Mouse (Mus musculus) spleen, postnatal 36 days (tissue): ENCODE data around the gene Swsap1.
A peak's percentile ranks its signal among the peaks of the same experiment; 100 is the strongest.

Experiments used
- DNase-seq, 2 experiments: peaks; one replicate each; pipeline ENCODE4 v3.0.0; 2022; ENCODE audit warnings: low spot score in 2 of 2, mixed read lengths in 1 of 2

Swsap1 gene

DNA sequence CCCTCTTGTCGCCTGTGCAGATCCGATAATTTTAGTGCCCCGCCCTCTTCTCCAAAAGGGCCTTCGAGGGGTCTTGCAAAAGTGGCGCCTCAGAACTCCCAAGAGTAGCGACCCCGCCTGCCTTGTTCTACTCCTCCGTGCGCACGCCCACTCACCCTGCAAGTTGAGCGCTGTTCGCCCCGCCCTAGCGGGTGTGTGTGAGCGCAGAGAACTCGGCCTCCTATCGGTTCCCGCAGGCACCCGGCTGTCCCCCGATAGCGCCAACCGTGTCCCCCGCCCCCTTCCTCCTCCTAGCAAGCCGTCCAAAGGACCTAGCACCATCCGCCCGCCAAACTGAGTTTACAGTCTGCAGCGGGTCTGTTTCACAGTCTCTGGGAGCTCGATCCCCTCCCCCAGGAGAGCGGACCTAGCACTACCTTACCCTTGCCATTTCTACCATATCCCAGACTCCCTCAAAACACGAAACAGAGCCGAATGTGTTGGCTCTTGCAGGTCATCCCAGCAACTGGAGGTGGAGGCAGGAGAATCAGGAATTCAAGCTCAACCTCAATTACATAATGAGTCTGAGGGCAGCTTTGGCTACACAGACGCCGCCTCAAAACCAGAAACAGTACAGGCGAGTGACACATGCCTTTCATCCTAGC, 7.0 kb downstream of the Swsap1 start:
- DNase-seq: peak; percentile 79 to 89

DNA sequence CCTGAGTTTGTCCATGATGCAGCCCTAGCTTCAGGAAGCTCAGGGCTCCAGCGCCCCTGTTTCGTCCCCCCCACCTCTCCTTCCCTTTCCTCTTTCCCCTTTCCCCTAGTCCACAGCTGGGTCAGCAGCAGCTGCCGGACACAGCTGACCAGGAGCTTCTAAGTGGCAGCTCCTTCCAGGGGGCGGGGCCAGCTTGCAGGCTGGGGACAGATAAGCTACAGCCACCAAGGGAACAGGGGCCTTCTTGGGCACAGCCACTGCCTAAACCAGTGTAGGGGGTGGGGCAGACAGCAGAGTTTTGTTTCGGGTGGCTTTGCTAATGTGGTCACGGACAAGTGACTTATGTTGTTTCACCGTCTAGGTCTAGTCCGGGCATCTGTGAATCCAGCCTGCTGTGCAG, 7.9 kb downstream of the Swsap1 start, which contains the start of gene Epor:
TSS of gene Epor (minus strand) at position 90 of the 400 bp plus-strand sequence.
- DNase-seq: peak; percentile 71 to 78

DNA sequence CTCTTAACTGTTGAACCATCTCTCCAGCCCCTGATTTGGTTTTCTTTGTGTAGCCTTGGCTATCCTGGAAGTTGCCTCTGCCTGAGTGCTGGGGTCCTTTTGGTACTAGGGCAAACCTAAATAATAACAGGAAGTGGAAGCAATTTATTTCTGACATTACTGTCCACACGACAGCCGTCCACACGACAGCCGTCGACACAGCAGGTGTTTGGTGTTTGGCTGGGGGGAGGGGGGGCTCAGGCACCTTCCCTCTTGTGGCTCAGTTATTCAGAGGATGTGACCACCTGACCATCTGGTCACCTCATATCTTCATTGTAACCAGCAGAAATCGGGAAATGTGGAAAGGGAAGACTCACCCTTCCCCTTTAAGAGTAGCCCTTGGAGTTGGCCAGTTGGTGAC, 13.3 kb downstream of the Swsap1 start:
- DNase-seq: no peak

DNA sequence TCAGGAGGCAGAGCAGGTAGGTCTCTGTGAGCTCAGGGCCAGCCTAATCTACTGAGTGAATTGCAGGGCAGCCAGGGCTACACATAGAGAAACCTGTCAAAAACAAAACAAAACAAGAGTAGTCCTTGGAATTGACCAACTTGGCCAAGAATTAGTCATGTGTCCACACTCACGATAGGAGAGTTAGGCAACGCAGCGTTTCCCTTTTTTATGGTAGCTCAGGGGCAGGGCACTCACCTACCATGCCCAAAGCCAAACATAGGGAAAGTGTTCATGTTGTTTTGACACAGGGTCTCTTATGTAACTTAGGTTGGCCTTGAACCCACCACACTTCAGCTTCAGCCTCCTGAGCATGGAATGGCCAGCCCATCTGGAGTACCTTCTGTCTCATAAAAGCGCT, 13.7 kb downstream of the Swsap1 start:
- DNase-seq: no peak

DNA sequence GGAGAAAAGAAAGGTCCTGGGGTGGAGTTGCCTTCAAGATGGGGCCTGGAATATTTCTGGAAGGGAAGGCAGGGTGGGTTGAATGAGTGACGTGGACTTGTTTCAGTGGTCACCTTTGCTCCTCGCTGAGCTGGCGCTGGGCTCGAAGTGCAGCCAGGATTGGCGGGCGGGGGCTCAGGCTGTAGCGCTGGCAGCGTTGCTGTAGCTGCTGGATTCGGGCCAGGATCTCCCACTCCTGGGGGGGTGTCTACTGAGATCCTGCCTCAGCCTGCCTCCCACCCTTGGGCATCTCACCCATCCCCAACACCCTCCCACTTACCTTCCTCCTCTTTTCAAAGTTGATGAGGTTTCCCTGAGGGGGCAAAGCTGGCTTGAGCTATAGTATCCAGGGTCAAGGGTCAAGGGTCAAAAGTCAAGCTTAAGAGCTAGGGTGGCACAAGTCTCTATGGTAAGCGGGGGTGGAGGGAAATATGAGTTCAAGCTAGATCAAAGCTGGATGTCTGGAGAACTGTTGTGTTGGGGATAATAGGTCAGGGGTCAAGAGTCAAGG, 21.1 kb downstream of the Swsap1 start:
- no peak for DNase-seq

DNA sequence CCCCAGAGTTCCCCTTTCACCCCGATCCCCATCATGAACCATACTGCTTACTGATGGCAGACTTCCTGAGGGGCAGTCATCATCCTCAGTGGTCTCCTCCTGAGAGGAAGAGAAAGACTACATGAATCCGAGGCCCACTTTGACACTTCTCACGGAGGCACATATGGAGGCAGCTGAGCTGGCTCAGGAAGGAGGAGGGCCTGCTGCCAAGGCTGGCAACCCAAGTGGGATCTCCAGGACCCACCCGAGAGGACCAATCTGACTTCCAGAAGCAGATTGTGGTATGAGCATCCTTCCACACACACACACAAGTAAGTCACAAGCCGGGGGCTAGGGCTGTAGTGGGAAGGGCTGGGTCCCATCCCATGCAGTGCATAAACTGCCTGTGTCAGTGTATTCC, 21.8 kb downstream of the Swsap1 start:
- no peak for DNase-seq

DNA sequence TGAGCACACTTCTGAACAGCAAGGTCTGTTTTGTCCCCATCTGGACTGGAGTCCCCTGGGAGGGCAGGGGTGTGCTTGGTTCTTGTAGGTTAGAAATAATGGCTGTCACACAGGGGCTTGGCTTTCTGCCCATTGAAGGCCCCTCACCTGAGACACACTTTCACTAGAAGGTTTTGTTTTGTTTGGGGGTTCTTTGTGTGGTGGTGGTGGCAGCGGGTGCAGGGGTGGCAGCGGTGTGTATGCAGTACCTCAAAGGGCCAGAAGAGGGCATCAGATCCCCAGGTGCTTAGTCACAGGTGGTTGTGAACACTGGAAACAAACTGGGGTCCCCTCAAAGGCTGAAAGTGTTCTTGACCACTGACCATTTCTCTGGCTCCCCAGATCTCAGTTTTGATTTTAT, 22.4 kb downstream of the Swsap1 start:
- no peak for DNase-seq

DNA sequence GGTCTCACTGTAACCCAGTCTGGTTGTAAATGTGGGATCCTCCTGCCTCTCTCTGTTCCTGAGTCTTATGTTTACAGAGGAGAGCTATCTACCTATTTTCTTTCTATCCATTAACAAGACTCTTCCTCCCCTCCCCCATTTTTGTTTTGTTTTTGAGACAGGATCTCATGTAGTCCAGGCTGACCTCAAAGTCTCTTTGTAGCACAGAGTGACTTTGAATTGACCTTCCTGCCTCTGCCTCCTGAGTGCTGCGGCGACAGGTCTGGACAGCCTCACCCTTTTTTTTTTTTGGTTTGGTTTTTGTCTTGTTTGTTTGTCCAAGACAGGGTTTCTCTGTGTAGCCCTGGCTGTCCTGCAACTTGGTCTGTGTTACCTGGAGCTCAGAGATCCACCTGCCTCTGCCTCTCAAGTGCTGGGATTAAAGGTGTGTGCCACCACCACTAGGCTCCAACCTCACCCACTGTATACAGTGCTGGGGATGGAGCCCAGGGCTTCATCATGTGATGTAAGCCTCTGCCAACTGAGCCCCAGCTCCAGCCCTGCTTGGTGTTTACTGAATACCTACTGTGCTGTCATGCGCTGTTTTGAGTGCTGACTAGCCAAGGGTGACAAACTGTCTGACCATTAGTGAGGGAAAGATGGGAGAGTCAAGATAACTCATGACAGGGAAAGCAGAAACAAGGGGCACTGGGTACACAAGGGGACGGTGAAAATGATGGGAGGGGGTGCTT, 23.0 kb downstream of the Swsap1 start:
- no peak for DNase-seq

DNA sequence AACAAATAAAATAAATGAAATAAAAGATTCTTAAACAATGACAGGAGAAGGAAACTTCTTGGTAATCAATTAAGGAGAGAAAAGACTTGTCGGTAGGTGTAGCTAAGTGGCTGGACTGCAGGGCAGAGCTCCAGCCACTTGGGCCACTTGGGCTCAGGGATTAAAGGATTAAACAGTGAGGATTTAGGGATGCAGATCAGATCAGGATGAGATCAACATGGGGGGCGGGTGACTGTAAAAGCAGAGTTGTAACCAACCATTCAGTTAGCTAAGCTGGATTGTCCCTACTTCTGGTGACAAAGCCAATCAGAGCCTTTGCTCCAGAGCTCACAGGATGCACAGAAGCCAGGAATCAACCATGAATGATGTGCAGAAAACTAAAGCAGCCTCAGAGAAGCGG, 28.4 kb downstream of the Swsap1 start:
- DNase-seq: no peak

DNA sequence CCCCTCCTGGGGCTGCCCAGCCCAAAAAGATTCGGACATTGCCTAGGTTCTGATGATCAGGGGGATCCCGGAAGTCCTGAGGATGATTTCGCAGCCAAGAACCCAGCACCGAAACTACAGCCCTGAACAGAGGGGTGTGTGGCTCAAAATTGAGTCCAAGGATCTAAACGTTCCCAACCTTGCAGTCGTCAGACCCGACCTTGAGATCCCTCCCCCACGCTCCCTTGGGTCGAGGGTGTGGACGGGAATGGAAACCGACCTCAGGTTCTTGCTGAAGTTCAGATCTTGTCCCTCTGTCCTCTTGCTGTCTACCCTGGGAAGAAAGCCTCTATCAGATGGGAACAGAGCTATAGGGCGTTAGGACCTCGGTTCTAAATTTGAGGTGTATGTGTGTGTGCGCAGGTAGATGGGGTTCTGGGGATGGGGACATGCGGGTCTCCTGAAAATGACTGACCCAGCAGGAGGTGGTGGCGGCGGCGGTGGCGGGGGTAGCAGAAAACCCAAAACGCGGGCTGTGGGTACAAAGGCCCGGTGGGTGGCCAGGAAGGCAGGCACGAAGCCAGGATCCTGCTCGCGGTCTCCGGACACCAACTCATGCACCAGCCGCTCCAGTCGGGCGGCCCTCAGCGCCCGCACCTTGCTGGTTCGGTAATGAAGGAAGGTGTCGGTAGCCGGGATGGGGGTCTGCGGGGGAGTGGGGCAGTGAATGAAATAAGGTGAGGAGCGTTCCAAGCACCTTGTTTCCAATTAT, 32.2 kb downstream of the Swsap1 start:
- no peak for DNase-seq

DNA sequence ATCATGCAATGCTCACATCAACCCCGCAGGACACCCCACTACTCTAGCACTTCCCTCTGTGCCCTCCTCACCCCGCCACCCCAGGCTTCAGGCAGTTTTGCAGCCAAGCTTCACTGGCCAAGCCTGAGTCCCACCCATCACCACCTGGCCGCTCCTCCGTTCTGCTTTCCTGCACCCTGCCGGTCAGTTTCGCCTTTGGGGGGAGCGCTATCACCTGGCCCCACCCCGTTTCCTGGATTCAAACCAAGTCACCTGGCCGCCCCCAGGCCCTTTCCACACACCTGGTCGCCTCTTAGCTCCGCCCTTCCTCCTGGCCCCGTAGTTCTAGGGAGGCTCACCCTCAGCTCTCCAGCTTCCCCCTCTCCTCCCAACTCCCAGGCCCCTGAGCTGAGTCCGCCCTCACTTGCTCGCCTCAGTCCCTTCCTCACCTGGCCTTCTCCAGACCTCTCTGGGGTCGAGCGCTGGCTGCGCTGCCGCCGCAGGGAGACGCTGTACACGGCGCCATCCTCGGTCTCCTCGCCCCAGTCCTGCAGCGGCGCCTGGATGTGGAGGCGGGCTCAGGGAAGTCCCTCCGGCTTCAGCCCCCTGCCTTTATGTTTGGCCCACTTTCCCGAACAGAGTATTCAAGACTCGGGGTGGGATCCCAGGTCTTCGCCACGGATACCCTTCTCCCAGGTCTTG, 33.0 kb downstream of the Swsap1 start:
- peak; percentile 23 to 24 for DNase-seq

DNA sequence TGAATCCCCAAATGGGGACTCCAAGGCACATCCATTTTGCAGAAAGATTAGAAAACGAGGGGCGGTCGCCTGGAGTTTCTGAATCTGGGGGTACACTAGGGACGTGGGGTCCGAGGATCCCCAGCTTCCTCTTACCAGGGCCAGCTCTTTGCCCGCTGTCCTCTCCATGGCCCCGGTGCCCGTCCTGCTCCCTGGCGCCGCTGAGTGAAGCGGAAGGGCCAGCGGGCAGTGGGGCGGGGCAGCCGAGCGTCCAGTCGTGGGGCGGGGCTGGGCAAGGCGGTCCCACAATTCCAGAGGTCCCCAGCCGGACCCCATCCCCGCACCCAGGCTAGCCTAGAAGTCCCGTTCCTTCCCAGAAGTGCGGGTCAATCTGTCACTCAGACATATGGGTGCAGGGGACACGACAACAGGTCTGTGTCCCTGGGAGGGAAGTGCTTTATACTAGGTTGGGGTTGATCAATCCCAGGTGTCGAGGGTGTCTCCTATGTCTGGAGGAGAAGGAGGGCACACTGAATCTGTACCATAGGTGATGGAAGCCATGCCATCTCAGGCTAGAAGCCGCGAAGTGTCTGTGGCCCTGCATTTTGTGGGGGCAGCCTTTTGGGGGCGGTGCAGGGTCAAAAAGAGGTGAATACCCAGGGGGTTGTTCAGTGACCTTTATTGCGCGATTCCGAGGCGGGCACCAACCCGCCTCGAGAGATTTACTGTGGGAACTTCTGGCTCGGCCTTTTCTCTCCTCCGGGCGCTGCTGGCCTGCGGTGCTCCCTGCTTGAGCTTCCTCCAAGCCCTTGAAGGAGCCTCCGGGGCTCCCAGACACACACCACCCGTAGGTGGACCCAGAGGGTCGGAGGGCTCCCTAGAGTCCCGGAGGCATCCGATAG, 33.9 kb downstream of the Swsap1 start, which contains the start of gene Rgl3:
TSS of gene Rgl3 (minus strand) at position 217 of the 881 bp plus-strand sequence.
- DNase-seq: no peak

DNA sequence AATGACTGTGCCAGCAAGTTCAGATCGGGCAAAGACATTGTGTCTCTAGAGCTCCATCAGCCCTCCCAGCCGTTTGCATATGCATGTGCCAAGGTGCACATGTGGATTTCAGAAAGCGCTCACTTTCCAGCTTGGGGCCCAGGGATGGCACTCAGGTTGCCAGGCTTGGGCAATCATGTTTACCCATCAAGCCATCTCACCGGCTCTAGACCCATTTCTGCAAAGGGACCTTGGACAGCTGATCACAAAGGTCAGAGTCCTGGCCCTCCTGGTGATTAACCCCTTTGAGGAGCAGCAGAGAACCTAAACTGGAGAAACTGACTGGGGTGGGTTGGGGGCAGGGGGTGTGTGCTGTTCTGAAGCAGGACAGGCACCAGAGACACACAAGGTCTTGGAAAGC, 36.7 kb downstream of the Swsap1 start:
- no peak for DNase-seq

DNA sequence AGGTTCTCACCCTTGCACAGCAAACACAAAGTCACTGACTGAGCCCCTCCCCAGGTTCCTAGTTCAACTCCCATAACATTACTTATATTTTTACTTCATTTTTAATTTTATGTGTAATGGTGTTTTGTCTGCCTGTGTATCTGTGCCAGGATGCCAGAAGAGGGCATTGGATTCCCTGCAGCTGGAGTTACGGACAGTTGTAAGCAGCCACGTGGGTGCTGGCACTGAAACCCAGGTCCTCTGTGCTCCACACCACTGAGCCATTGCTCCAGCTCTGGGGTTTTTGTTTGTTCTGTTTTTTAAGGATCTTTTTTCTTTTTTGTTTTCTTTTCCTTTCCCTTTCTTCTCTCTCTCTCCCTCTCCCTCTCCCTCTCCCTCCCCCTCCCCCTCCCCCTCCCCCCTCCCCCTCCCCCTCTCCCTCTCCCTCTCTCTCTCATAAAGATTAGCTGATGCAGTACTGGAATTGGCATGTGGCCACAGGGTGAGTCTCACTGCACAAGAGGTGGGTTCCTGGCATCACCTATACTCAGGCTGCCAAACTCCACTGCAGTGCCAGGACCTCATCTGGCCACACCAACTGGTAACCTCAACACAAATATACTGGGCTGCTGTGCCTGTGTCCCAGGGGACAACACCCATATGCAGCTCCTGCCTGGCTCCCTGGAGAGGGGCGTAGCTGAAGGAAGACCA, 40.8 kb downstream of the Swsap1 start:
- no peak for DNase-seq

DNA sequence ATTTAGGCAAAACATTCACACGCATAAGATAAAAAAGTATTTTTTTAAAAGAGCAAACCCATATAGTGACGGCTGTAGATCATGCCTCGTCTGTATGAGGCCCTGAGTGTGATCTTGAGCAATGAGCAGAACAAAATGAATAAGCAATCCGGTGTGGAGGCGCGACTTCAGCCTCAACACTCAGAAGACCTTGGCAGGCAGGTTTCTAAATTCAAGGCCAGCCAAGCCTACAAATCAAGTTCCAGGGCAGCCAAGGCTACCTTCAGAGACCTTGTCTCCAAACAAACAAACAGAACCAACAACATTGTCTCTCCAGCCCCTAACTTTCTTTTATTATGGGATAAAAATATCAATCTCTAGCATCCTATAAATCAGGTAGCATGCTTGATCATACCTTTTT, 44.7 kb downstream of the Swsap1 start:
- no peak for DNase-seq

DNA sequence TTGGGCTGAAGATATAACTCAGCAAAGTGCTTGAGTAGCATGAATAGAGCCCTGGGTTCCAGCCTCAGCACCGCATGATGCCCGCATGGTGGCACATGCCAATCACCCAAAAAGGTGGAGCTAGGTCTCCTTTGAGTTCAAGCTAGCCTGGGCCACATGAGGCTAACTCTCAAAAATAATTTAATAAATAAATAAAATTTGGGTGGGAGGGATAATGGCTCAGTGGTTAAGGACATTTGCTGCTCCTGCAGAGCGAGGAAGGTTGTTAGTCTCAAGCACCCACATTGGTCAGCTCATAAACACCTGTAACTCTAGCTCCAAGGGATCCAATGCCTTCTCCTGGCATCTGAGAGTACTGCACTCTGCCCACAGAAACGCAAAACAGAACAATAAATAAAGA, 46.1 kb downstream of the Swsap1 start:
- no peak for DNase-seq

DNA sequence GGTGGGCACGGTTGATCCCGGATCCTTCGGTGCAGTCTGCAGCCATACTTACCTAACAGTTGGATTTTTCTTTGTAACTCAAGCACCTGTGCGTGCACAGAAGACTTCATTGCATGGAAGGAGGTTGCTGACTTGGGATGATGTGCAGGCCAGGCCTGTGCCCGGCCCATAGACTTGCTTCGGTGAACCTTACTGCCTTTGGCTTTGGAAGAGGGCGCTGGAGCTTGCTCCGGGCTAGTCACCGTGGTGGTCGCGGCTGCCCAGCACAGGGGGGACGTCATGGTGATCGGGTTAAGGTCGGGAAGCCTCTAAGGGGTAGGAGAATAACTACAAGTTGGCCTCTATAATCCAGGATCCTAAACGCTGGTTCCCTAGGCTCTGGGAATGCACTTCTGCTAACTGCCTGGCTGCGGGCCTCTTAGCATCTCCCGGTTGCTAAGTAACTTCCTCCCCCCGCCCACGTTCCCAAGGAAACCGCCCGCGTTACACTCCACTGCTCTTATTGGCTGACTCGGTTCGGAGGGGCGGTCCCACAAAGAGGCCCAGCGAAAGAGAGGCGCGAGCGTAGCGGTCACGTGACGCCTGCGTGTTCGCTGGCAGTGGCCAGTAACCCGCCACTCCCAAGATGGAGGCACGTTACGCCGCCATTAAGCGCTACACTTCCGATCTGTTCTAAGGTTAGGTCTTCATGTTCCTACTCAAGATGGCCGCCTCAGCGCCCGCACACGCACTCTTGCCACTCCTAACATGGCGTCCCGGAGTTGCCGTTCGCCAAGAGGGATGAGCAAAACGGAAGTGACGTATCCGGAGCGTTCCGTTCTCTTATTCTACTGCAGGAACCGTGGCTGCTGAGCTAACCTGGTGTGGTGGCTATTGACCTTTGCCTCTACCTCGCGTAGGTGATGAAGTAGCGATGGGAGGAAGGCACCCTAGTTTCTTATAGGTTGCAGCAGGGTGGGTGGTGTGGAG, 46.9 kb downstream of the Swsap1 start, which contains the start of the genes Ccdc151 and Prkcsh:
TSS of gene Ccdc151 (minus strand) at position 441 of the 969 bp plus-strand sequence.
TSS of gene Prkcsh (plus strand) at position 613 of the 969 bp plus-strand sequence.
- peak; percentile 99 to 100 for DNase-seq

DNA sequence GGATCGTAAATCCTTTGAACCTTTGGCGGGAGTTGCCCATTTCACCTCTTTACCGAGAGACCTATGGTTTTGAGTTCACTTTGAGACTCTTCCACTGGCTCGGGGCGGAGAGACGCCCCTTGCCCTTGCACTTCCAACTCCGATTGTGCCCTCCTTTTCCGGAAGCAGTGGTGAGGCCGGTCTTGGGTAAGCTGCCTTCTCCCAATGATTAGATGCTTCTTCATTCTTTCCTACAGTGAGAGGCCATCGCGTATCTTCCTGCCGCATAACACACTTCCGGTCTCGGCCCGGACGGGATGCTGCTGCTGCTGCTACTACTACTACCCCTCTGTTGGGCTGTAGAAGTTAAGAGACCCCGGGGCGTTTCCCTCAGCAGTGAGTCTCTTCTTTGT, 47.6 kb downstream of the Swsap1 start:
- peak; percentile 24 to 44 for DNase-seq

DNA sequence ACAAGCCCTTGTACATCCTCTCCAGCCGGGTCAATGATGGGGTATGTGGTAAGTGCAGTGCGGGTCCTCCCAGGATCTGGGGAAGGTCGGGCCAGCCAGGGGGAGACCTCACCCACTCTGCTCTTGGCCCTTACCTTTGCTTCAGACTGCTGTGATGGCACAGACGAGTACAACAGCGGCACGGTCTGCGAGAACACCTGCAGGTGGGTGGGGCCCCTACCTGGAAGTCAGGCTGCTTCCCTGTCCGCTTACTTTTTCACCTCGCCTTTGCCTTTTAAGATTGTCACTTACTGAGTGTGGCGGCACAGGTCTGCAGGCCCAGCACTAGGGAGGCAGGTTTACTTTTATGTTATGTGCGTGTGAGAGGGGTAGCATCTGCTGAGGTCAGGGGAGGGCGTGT, 49.0 kb downstream of the Swsap1 start:
- no peak for DNase-seq
